Mouse (Mus musculus): ENCODE measurements around the gene Ccnjl. TPM values are rescaled to one million over a fixed set of nuclear protein-coding genes. Genes with fewer than 3 reads are reported as not detected.

Gene Ccnjl
- polyA plus RNA-seq, 1 experiment from 2014 or later: 16.2 TPM

- H3K36me3 ChIP-seq (ENCODE audit: control insufficient read depth, insufficient read depth, low read length): no peaks in the 10 kb centered on the region
- H3K9me3 ChIP-seq (ENCODE audit: control insufficient read depth, low read length): no peaks in the 10 kb centered on the region
- peak; percentile 55 for DNase-seq
- 0 out of 2 replicates have a peak overlapping the region, but pooled peaks have one; percentile 32 for H3K27ac ChIP-seq (replicated peaks; ENCODE audit: low read depth, low read length)
- H3K9ac ChIP-seq (replicated peaks; ENCODE audit: low read length): no peak overlapping the region
- H3K4me2 ChIP-seq (ENCODE audit: low read length): no peak overlapping the region
- WGBS: 33% methylated on average over 5 of the region's 5 CpGs
- no peak overlapping the region for H3K4me3 ChIP-seq (replicated peaks; ENCODE audit: low read depth, low read length)
- H3K4me1 ChIP-seq (ENCODE audit: control insufficient read depth, insufficient read depth, low read length): peaks cover 14% of the 10 kb centered on the region
- H3K27me3 ChIP-seq (ENCODE audit: control insufficient read depth, insufficient read depth, low read length): no peaks in the 10 kb centered on the region
- ATAC-seq (ENCODE audit: low FRiP score, low TSS enrichment): no peak; the same call in 1 of the 2 replicates
Observed at GRCm38 (mm10) chr11:43617924-43618323, 89.3 kb downstream of the Ccnjl start.

GRCm38 (mm10) chr11:43618403-43618802 is 89.8 kb downstream of the Ccnjl start:
- ATAC-seq (ENCODE audit: low FRiP score, low TSS enrichment): peak; percentile 44; the same call in 1 of the 2 replicates
- 43% methylated on average over 7 of the region's 7 CpGs for WGBS
- Histone ChIP-seq H3K9ac (replicated peaks; ENCODE audit: low read length) (no peak overlapping the region), H3K4me1 (ENCODE audit: control insufficient read depth, insufficient read depth, low read length) (peaks cover 10% of the 10 kb centered on the region; the same call in 1 of the 2 replicates), H3K36me3 (ENCODE audit: control insufficient read depth, insufficient read depth, low read length) (no peaks in the 10 kb centered on the region), H3K9me3 (ENCODE audit: control insufficient read depth, low read length) (no peaks in the 10 kb centered on the region), H3K27ac (replicated peaks; ENCODE audit: low read depth, low read length) (no peak overlapping the region; the same call in 1 of the 2 replicates), H3K27me3 (ENCODE audit: control insufficient read depth, insufficient read depth, low read length) (no peaks in the 10 kb centered on the region), H3K4me2 (ENCODE audit: low read length) (no peak overlapping the region), H3K4me3 (replicated peaks; ENCODE audit: low read depth, low read length) (no peak overlapping the region)
- DNase-seq: peak; percentile 9

GRCm38 (mm10) chr11:43621769-43622168 is 93.2 kb downstream of the Ccnjl start:
- DNase-seq (no peak), ATAC-seq (ENCODE audit: low FRiP score, low TSS enrichment) (no peak)
- H3K36me3 ChIP-seq (ENCODE audit: control insufficient read depth, insufficient read depth, low read length): no peaks in the 10 kb centered on the region
- 91% methylated on average over 5 of the region's 5 CpGs for whole genome bisulfite sequencing
- H3K4me3 ChIP-seq (replicated peaks; ENCODE audit: low read depth, low read length): no peak overlapping the region
- no peaks in the 10 kb centered on the region for H3K9me3 ChIP-seq (ENCODE audit: control insufficient read depth, low read length)
- H3K27me3 ChIP-seq (ENCODE audit: control insufficient read depth, insufficient read depth, low read length): no peaks in the 10 kb centered on the region
- H3K9ac ChIP-seq (replicated peaks; ENCODE audit: low read length): no peak overlapping the region
- no peak overlapping the region for H3K27ac ChIP-seq (replicated peaks; ENCODE audit: low read depth, low read length)
- peaks cover 19% of the 10 kb centered on the region for H3K4me1 ChIP-seq (ENCODE audit: control insufficient read depth, insufficient read depth, low read length)
- H3K4me2 ChIP-seq (ENCODE audit: low read length): no peak overlapping the region

GRCm38 (mm10) chr11:43624341-43624740 is 95.8 kb downstream of the Ccnjl start:
- ATAC-seq (ENCODE audit: low FRiP score, low TSS enrichment): no peak
- no peaks in the 10 kb centered on the region for H3K9me3 ChIP-seq (ENCODE audit: control insufficient read depth, low read length)
- 97% methylated on average over 1 of the region's 1 CpGs for WGBS

GRCm38 (mm10) chr11:43626300-43626926 is 97.8 kb downstream of the Ccnjl start:
- Histone ChIP-seq H3K9me3 (ENCODE audit: control insufficient read depth, low read length) (no peaks in the 10 kb centered on the region), H3K4me2 (ENCODE audit: low read length) (peak overlapping the region; percentile 42), H3K36me3 (ENCODE audit: control insufficient read depth, insufficient read depth, low read length) (no peaks in the 10 kb centered on the region), H3K4me3 (replicated peaks; ENCODE audit: low read depth, low read length) (no peak overlapping the region), H3K27ac (replicated peaks; ENCODE audit: low read depth, low read length) (peak overlapping the region; percentile 50; the same call in 1 of the 2 replicates), H3K4me1 (ENCODE audit: control insufficient read depth, insufficient read depth, low read length) (peaks cover 15% of the 10 kb centered on the region), H3K9ac (replicated peaks; ENCODE audit: low read length) (no peak overlapping the region; the same call in 1 of the 2 replicates), H3K27me3 (ENCODE audit: control insufficient read depth, insufficient read depth, low read length) (no peaks in the 10 kb centered on the region)
- no peak; the same call in 1 of the 2 replicates for ATAC-seq (ENCODE audit: low FRiP score, low TSS enrichment)
- WGBS: 5% methylated on average over 12 of the region's 12 CpGs
- peak; percentile 68 for DNase-seq

More at GRCm38 (mm10) chr11:43624341-43624740, 95.8 kb downstream of the Ccnjl start:
- H3K27ac ChIP-seq (replicated peaks; ENCODE audit: low read depth, low read length): no peak overlapping the region
- H3K36me3 ChIP-seq (ENCODE audit: control insufficient read depth, insufficient read depth, low read length): no peaks in the 10 kb centered on the region
- peaks cover 15% of the 10 kb centered on the region for H3K4me1 ChIP-seq (ENCODE audit: control insufficient read depth, insufficient read depth, low read length)
- no peak overlapping the region for H3K9ac ChIP-seq (replicated peaks; ENCODE audit: low read length)
- H3K27me3 ChIP-seq (ENCODE audit: control insufficient read depth, insufficient read depth, low read length): no peaks in the 10 kb centered on the region
- no peak for DNase-seq
- H3K4me3 ChIP-seq (replicated peaks; ENCODE audit: low read depth, low read length): no peak overlapping the region
- H3K4me2 ChIP-seq (ENCODE audit: low read length): no peak overlapping the region

GRCm38 (mm10) chr11:43626927-43627645 is 98.5 kb downstream of the Ccnjl start:
- Histone ChIP-seq H3K9ac (replicated peaks; ENCODE audit: low read length) (no peak overlapping the region), H3K36me3 (ENCODE audit: control insufficient read depth, insufficient read depth, low read length) (no peaks in the 10 kb centered on the region), H3K9me3 (ENCODE audit: control insufficient read depth, low read length) (no peaks in the 10 kb centered on the region), H3K4me3 (replicated peaks; ENCODE audit: low read depth, low read length) (no peak overlapping the region), H3K27ac (replicated peaks; ENCODE audit: low read depth, low read length) (peak overlapping the region; percentile 50; the same call in 1 of the 2 replicates), H3K4me2 (ENCODE audit: low read length) (peak overlapping the region; percentile 42), H3K4me1 (ENCODE audit: control insufficient read depth, insufficient read depth, low read length) (peaks cover 15% of the 10 kb centered on the region), H3K27me3 (ENCODE audit: control insufficient read depth, insufficient read depth, low read length) (no peaks in the 10 kb centered on the region)
- WGBS: 31% methylated on average over 18 of the region's 18 CpGs
- ATAC-seq (ENCODE audit: low FRiP score, low TSS enrichment): no peak
- peak; percentile 19 for DNase-seq

- no peaks in the 10 kb centered on the region for H3K27me3 ChIP-seq (ENCODE audit: control insufficient read depth, insufficient read depth, low read length)
- H3K9ac ChIP-seq (replicated peaks; ENCODE audit: low read length): no peak overlapping the region
- H3K4me2 ChIP-seq (ENCODE audit: low read length): no peak overlapping the region
- DNase-seq (no peak), ATAC-seq (ENCODE audit: low FRiP score, low TSS enrichment) (no peak)
- peaks cover 13% of the 10 kb centered on the region for H3K4me1 ChIP-seq (ENCODE audit: control insufficient read depth, insufficient read depth, low read length)
- no peak overlapping the region for H3K27ac ChIP-seq (replicated peaks; ENCODE audit: low read depth, low read length)
- H3K4me3 ChIP-seq (replicated peaks; ENCODE audit: low read depth, low read length): no peak overlapping the region
- 92% methylated on average over 9 of the region's 9 CpGs for WGBS
- H3K9me3 ChIP-seq (ENCODE audit: control insufficient read depth, low read length): no peaks in the 10 kb centered on the region
- H3K36me3 ChIP-seq (ENCODE audit: control insufficient read depth, insufficient read depth, low read length): no peaks in the 10 kb centered on the region
Observed at GRCm38 (mm10) chr11:43631645-43632044, 103.1 kb downstream of the Ccnjl start.

- no peak for ATAC-seq (ENCODE audit: low FRiP score, low TSS enrichment)
- no peak for DNase-seq
- Histone ChIP-seq H3K4me1 (ENCODE audit: control insufficient read depth, insufficient read depth, low read length) (peaks cover 6% of the 10 kb centered on the region), H3K9me3 (ENCODE audit: control insufficient read depth, low read length) (no peaks in the 10 kb centered on the region), H3K9ac (replicated peaks; ENCODE audit: low read length) (no peak overlapping the region), H3K36me3 (ENCODE audit: control insufficient read depth, insufficient read depth, low read length) (no peaks in the 10 kb centered on the region), H3K27me3 (ENCODE audit: control insufficient read depth, insufficient read depth, low read length) (no peaks in the 10 kb centered on the region), H3K4me3 (replicated peaks; ENCODE audit: low read depth, low read length) (no peak overlapping the region), H3K27ac (replicated peaks; ENCODE audit: low read depth, low read length) (no peak overlapping the region), H3K4me2 (ENCODE audit: low read length) (no peak overlapping the region)
- WGBS: 65% methylated on average over 4 of the region's 4 CpGs
Observed at GRCm38 (mm10) chr11:43632566-43632965, 104.0 kb downstream of the Ccnjl start.
